Mouse (Mus musculus) MEL (cell line): Measurements from ENCODE around the gene Bmf. TPM values are rescaled to one million over a fixed set of nuclear protein-coding genes. Genes with fewer than 3 reads are reported as not detected.

ENCODE experiments used
- DNase-seq: peaks from one replicate; pipeline ENCODE4 v3.0.0; 2011; ENCODE audit warnings: low read depth, low spot score
- H3K27ac ChIP-seq: 2 replicates; pipeline ENCODE4 v1.5.1; 2012; ENCODE audit warnings: low read depth, mild to moderate bottlenecking, control low read depth, low read length, moderate library complexity; ENCODE audit not compliant: control insufficient read depth
- H3K27me3 ChIP-seq, 2 experiments: fragments of 150-350 bp in 1 of 2; sonication (generic) in 1 of 2; 2 replicates each; pipeline ENCODE4 v1.6.1; 2012; ENCODE audit warnings: low read length in 2 of 2, mild to moderate bottlenecking in 2 of 2, improper control_type of control experiment in 1 of 2, moderate library complexity in 1 of 2; ENCODE audit not compliant: insufficient read depth in 2 of 2, control insufficient read depth in 1 of 2
- H3K36me3 ChIP-seq, 2 experiments: 2 replicates each; pipeline ENCODE4 v1.6.1; 2012 to 2014; ENCODE audit warnings: low read length in 2 of 2, improper control_type of control experiment in 1 of 2, inconsistent platforms in 1 of 2, mild to moderate bottlenecking in 1 of 2; ENCODE audit not compliant: insufficient read depth in 2 of 2, control insufficient read depth in 1 of 2
- H3K4me1 ChIP-seq, 2 experiments: fragments of 150-350 bp in 1 of 2; sonication (generic) in 1 of 2; 2 replicates each; pipeline ENCODE4 v1.6.1; 2012; ENCODE audit warnings: low read length in 2 of 2, improper control_type of control experiment in 1 of 2, mild to moderate bottlenecking in 1 of 2; ENCODE audit not compliant: insufficient read depth in 2 of 2, control insufficient read depth in 1 of 2
- H3K4me3 ChIP-seq, 2 experiments: fragments of 150-350 bp in 1 of 2; sonication (generic) in 1 of 2; 2 replicates each; pipeline ENCODE4 v1.5.1; 2012; ENCODE audit warnings: low read depth in 2 of 2, low read length in 2 of 2, mild to moderate bottlenecking in 2 of 2, moderate library complexity in 2 of 2, control low read depth in 1 of 2, improper control_type of control experiment in 1 of 2; ENCODE audit not compliant: control insufficient read depth in 1 of 2, insufficient read depth in 1 of 2
- H3K79me2 ChIP-seq: 2 replicates; pipeline ENCODE4 v1.6.1; 2012; ENCODE audit warnings: mild to moderate bottlenecking, low read length, moderate library complexity; ENCODE audit not compliant: control insufficient read depth, poor library complexity, insufficient read depth
- H3K9ac ChIP-seq: 2 replicates; pipeline ENCODE4 v1.6.1; 2012; ENCODE audit warnings: low read depth, mild to moderate bottlenecking, control low read depth, low read length, moderate library complexity; ENCODE audit not compliant: control insufficient read depth, poor library complexity, severe bottlenecking
- H3K9me3 ChIP-seq: fragments of 150-350 bp; sonication (generic); replicated peaks from 2 replicates; pipeline ENCODE4 v1.6.1; 2012; ENCODE audit warnings: mild to moderate bottlenecking, low read length, improper control_type of control experiment, moderate library complexity; ENCODE audit not compliant: insufficient read depth
- BHLHE40 ChIP-seq: IDR thresholded peaks from 2 replicates; pipeline ENCODE4 v1.6.1; 2012; ENCODE audit warnings: low read depth, mild to moderate bottlenecking, inconsistent platforms, low read length, improper control_type of control experiment, borderline replicate concordance
- CHD1 ChIP-seq: IDR thresholded peaks from 2 replicates; pipeline ENCODE4 v1.6.1; 2012; ENCODE audit warnings: low read depth, mild to moderate bottlenecking, inconsistent platforms, low read length, improper control_type of control experiment
- CHD2 ChIP-seq: IDR thresholded peaks from 2 replicates; pipeline ENCODE4 v1.6.1; 2011; ENCODE audit warnings: low read length, improper control_type of control experiment
- CTCF ChIP-seq, 3 experiments: IDR thresholded peaks in 2 of 3; conservative IDR thresholded peaks in 1 of 3; 2 replicates each; pipeline ENCODE4 v1.5.1; 2011 to 2012; ENCODE audit warnings: low read length in 3 of 3, low read depth in 2 of 3, mild to moderate bottlenecking in 2 of 3, improper control_type of control experiment in 1 of 3, inconsistent platforms in 1 of 3, mixed read lengths in 1 of 3, moderate library complexity in 1 of 3; ENCODE audit not compliant: control insufficient read depth in 1 of 3, insufficient read depth in 1 of 3, poor library complexity in 1 of 3, severe bottlenecking in 1 of 3
- ELF1 ChIP-seq: IDR thresholded peaks from 2 replicates; pipeline ENCODE4 v1.6.1; 2014; ENCODE audit warnings: low read depth, mild to moderate bottlenecking, inconsistent platforms, low read length, improper control_type of control experiment, moderate library complexity
- EP300 ChIP-seq, 2 experiments: IDR thresholded peaks; 2 replicates each; pipeline ENCODE4 v1.6.1; 2011; ENCODE audit warnings: improper control_type of control experiment in 2 of 2, low read length in 2 of 2, low read depth in 1 of 2, mild to moderate bottlenecking in 1 of 2
- HCFC1 ChIP-seq: IDR thresholded peaks from 2 replicates; pipeline ENCODE4 v1.6.1; 2012; ENCODE audit warnings: low read depth, mild to moderate bottlenecking, inconsistent platforms, low read length, improper control_type of control experiment, moderate library complexity
- MAFK ChIP-seq: IDR thresholded peaks from 2 replicates; pipeline ENCODE4 v1.6.1; 2011; ENCODE audit warnings: low read depth, mild to moderate bottlenecking, low read length, improper control_type of control experiment, borderline replicate concordance
- MAX ChIP-seq: IDR thresholded peaks from 2 replicates; pipeline ENCODE4 v1.6.1; 2011; ENCODE audit warnings: low read length, improper control_type of control experiment
- MXI1 ChIP-seq: IDR thresholded peaks from 2 replicates; pipeline ENCODE4 v1.6.1; 2011; ENCODE audit warnings: mild to moderate bottlenecking, low read depth, low read length, improper control_type of control experiment
- POLR2AphosphoS5 ChIP-seq: IDR thresholded peaks from 2 replicates; pipeline ENCODE4 v1.6.1; 2012; ENCODE audit warnings: low read depth, borderline replicate concordance, mild to moderate bottlenecking, inconsistent platforms, low read length, moderate library complexity, mixed read lengths
- RAD21 ChIP-seq: IDR thresholded peaks from 2 replicates; pipeline ENCODE4 v1.6.1; 2011; ENCODE audit warnings: mild to moderate bottlenecking, low read depth, low read length, improper control_type of control experiment
- SIN3A ChIP-seq: IDR thresholded peaks from 2 replicates; pipeline ENCODE4 v1.6.1; 2012; ENCODE audit warnings: low read length, improper control_type of control experiment, inconsistent platforms
- SMC3 ChIP-seq: IDR thresholded peaks from 2 replicates; pipeline ENCODE4 v1.6.1; 2011; ENCODE audit warnings: low read depth, low read length, improper control_type of control experiment
- TBP ChIP-seq: IDR thresholded peaks from 2 replicates; pipeline ENCODE4 v1.8.0; 2011; ENCODE audit warnings: low read depth, low read length, improper control_type of control experiment
- USF2 ChIP-seq, 2 experiments: IDR thresholded peaks; 2 replicates each; pipeline ENCODE4 v1.6.1; 2011 to 2012; ENCODE audit warnings: improper control_type of control experiment in 2 of 2, low read length in 2 of 2, borderline replicate concordance in 1 of 2, inconsistent platforms in 1 of 2, low read depth in 1 of 2, mild to moderate bottlenecking in 1 of 2; ENCODE audit not compliant: insufficient read depth in 1 of 2
- ZC3H11A ChIP-seq: IDR thresholded peaks from 2 replicates; pipeline ENCODE4 v1.6.1; 2012; ENCODE audit warnings: low read depth, mild to moderate bottlenecking, inconsistent platforms, low read length, improper control_type of control experiment
- ZMIZ1 ChIP-seq: IDR thresholded peaks from 2 replicates; pipeline ENCODE4 v1.6.1; 2012; ENCODE audit warnings: low read depth, mild to moderate bottlenecking, inconsistent platforms, low read length, improper control_type of control experiment, moderate library complexity
- polyA plus RNA-seq, 2 experiments: library from polyadenylated mRNA; stranded (reverse) in 1 of 2; unstranded in 1 of 2; fragments of >175 nt in 1 of 2; fragments of >200 nt in 1 of 2; gene quantifications; 2 replicates each; pipeline versions ENCODE4 v1.2.1 to v1.2.4; 2012; ENCODE audit warnings: low replicate concordance in 2 of 2, low read depth in 1 of 2; ENCODE audit not compliant: insufficient read length in 2 of 2, insufficient read depth in 1 of 2, missing spikeins in 1 of 2
- total RNA-seq: library from RNA; depleted of rRNA; stranded (reverse); fragments of 300-350 nt; gene quantifications from 2 replicates; pipeline ENCODE4 v1.2.3, GENCODE M21; 2012

Bmf gene
- total and polyA plus RNA-seq, 3 experiments: 0.39 to 0.50 TPM; not detected in 1

GRCm38 (mm10) chr2:118546104-118546797, 3.2 kb downstream of the Bmf start:
- Histone ChIP-seq H3K27ac (peak overlapping the region; percentile 36), H3K4me3 (peak overlapping the region; percentile 7 to 28; a peak in 3 of 4 replicates)
- DNase-seq: peak; percentile 48

GRCm38 (mm10) chr2:118545242-118546103, 4.0 kb downstream of the Bmf start:
- H3K9me3 ChIP-seq: no peaks in the 10 kb centered on the region
- H3K79me2 ChIP-seq: no peaks in the 10 kb centered on the region; the same call in 1 of the 2 replicates
- peak; percentile 48; the same call in 1 of the 2 replicates for TF ChIP-seq SIN3A
- TF ChIP-seq ZMIZ1: no peak
- peak; percentile 53; the same call in 1 of the 2 replicates for TF ChIP-seq MXI1
- TF ChIP-seq HCFC1: 0 out of 2 replicates have a peak, but pooled peaks have one; percentile 48
- TF ChIP-seq CHD1: no peak
- TF ChIP-seq USF2 (IDR thresholded peaks at IDR 0.05; ENCODE audit: borderline replicate concordance in 1 of 2, insufficient read depth in 1 of 2, low read depth in 1 of 2, low read length in 2 of 2): no peak
- TF ChIP-seq CHD2: no peak
- TF ChIP-seq ELF1: no peak
- TF ChIP-seq BHLHE40: no peak
- peak; percentile 22 for TF ChIP-seq RAD21
- TF ChIP-seq POLR2AphosphoS5: peak; percentile 61; the same call in 1 of the 2 replicates
- peak; percentile 34; the same call in 1 of the 2 replicates for TF ChIP-seq MAX
- peak; percentile 31; the same call in 1 of the 2 replicates for TF ChIP-seq SMC3
- TF ChIP-seq CTCF (IDR thresholded peaks at IDR 0.05 in 2 of 3, conservative IDR thresholded peaks at IDR 0.05 in 1 of 3; ENCODE audit: control insufficient read depth in 1 of 3, insufficient read depth in 1 of 3, low read depth in 2 of 3, low read length in 3 of 3, poor library complexity in 1 of 3, severe bottlenecking in 1 of 3): peak; percentile 78 to 88 (median 79)
- peak overlapping the region; percentile 36 for H3K27ac ChIP-seq
- peaks cover 23 to 54% of the 10 kb centered on the region in 2 experiments for H3K4me1 ChIP-seq
- no peaks in the 10 kb centered on the region for H3K27me3 ChIP-seq
- H3K4me3 ChIP-seq: peak overlapping the region; percentile 28 to 75
- DNase-seq: peak; percentile 88
- peak overlapping the region; percentile 67 for H3K9ac ChIP-seq
- peaks cover 0 to 24% of the 10 kb centered on the region in 2 experiments; a peak in 2 of 4 replicates for H3K36me3 ChIP-seq

More at GRCm38 (mm10) chr2:118546104-118546797, 3.2 kb downstream of the Bmf start:
- Histone ChIP-seq H3K79me2 (no peaks in the 10 kb centered on the region; the same call in 1 of the 2 replicates), H3K27me3 (no peaks in the 10 kb centered on the region), H3K4me1 (peaks cover 23 to 50% of the 10 kb centered on the region in 2 experiments), H3K36me3 (peaks cover 0 to 24% of the 10 kb centered on the region in 2 experiments; a peak in 2 of 4 replicates), H3K9ac (peak overlapping the region; percentile 67), H3K9me3 (no peaks in the 10 kb centered on the region)
- TF ChIP-seq MAFK (no peak), ZC3H11A (no peak), CTCF (IDR thresholded peaks at IDR 0.05 in 2 of 3, conservative IDR thresholded peaks at IDR 0.05 in 1 of 3; ENCODE audit: control insufficient read depth in 1 of 3, insufficient read depth in 1 of 3, low read depth in 2 of 3, low read length in 3 of 3, poor library complexity in 1 of 3, severe bottlenecking in 1 of 3) (0 out of 6 replicates have a peak, but pooled peaks of 1 of the 3 experiments have one; percentile 2), EP300 (IDR thresholded peaks at IDR 0.05; ENCODE audit: low read depth in 1 of 2, low read length in 2 of 2) (no peak), TBP (peak; percentile 78)
